Mouse (Mus musculus): ENCODE data around the gene Rgs10. TPM values are rescaled to one million over a fixed set of nuclear protein-coding genes. Genes with fewer than 3 reads are reported as not detected.

Rgs10 gene
- 35.1 and 36.6 TPM in 2 replicates for polyA plus RNA-seq (2015; fragmentation: Nextera tagmentation; extraction: Ambion mirVana)

GRCm38 (mm10) chr7:128417930-128418779, at the start of gene Rgs10:
TSS of gene Rgs10 (minus strand) at chr7:128418758.
- H3K36me3 ChIP-seq = no peaks in the 10 kb centered on the region
- H3K4me3 ChIP-seq = peak within 1 kb of the TSS; percentile 73
- H3K4me2 ChIP-seq = peak within 1 kb of the TSS; percentile 96
- no peak within 1 kb of the TSS for H3K27ac ChIP-seq
- peaks cover 65% of the 10 kb centered on the region for H3K27me3 ChIP-seq
- under 1% methylated on average over 78 of the region's 102 CpGs for WGBS
- H3K9me3 ChIP-seq = no peaks in the 10 kb centered on the region
- peak within 1 kb of the TSS; percentile 73 for H3K9ac ChIP-seq
- ATAC-seq (ENCODE audit: borderline replicate concordance, extremely low read depth, low FRiP score, low TSS enrichment) = peak; percentile 86
- peaks cover 37% of the 10 kb centered on the region for H3K4me1 ChIP-seq

DNA sequence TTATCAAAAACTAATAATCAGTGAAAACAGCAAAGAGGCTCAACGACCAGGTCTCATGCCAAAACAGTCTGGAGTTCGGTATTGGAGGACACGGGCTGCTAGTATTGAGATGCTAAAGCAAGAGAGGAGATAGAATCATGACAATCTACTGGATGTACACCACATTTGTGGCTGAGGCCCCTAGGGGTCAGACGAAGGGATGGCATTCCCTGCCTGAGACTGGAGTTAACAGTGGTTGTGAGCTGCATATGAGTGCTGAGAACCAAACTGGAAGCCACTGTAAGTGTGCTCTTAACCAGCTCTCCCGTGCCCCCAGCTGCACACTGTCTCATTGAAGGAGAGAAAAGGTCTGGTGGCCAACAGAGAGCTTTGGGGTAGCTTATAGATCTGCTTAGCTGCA, 43.8 kb upstream of the Rgs10 start:
- Histone ChIP-seq H3K27me3 (no peaks in the 10 kb centered on the region), H3K4me3 (peak overlapping the region; percentile 88), H3K9ac (peak overlapping the region; percentile 55), H3K4me1 (peaks cover 23% of the 10 kb centered on the region), H3K9me3 (no peaks in the 10 kb centered on the region), H3K27ac (peak overlapping the region; percentile 98; the same call in 1 of the 2 replicates), H3K36me3 (no peaks in the 10 kb centered on the region), H3K4me2 (peak overlapping the region; percentile 88)
- ATAC-seq (ENCODE audit: borderline replicate concordance, extremely low read depth, low FRiP score, low TSS enrichment) = no peak
- 64% methylated on average over 5 of the region's 5 CpGs for WGBS

DNA sequence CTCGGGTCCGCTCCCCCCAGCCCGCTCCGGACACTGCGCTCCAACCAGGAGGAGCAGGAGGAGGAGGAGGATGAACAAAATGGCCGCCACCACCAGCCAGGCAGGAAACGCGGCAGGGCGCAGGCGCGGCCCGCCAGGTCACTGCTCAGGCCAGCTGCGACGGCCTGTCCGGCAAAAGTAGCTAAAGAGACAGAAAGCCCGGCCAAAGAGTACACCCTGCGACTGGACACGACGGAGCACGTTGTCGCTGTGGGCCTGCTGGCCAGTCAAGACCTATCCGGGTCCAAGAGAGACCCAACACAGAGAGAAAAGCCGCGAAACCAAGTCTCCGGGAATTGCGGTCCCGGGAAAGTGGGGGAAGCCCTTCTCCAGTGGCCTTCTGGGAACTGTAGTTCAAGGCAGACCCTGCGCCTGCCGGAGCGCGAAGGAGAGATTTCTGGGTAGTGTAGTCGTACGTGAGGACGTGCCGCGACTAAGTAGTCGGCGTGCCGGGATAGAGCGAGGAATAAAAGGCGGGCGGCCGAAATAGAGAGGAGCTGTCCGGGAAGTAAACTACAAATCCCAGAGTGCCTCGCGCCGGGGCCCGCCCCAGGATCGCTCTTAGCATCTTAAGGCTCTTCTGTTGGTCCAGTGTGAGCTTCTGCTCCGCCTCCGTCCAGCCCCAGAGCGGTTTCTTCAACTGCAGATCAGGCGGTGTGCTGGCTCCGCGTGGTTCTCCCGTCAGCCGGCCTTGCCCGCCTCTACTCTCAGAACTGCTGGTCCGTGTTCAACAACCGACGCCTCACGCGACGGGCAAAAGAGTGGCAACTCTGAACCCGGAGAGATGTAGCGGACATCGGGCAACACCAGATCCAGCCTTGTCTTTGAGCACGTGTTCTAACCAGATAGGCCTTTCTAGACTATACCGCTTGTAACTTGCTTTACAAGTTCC, 43.0 kb upstream of the Rgs10 start, which contains the start of gene Tial1:
Gene Tial1 (minus strand): TSS at position 433 of the 931 bp plus-strand sequence.
- WGBS = under 1% methylated on average over 69 of the region's 69 CpGs
- peak; percentile 99 for ATAC-seq (ENCODE audit: borderline replicate concordance, extremely low read depth, low FRiP score, low TSS enrichment)
- peak within 1 kb of the TSS; percentile 88 for H3K4me2 ChIP-seq
- peak within 1 kb of the TSS; percentile 96 for H3K9ac ChIP-seq
- peak within 1 kb of the TSS; percentile 98 for H3K27ac ChIP-seq
- no peaks in the 10 kb centered on the region for H3K27me3 ChIP-seq
- H3K4me1 ChIP-seq = peaks cover 24% of the 10 kb centered on the region
- peak within 1 kb of the TSS; percentile 88 for H3K4me3 ChIP-seq
- no peaks in the 10 kb centered on the region for H3K9me3 ChIP-seq
- H3K36me3 ChIP-seq = no peaks in the 10 kb centered on the region

GRCm38 (mm10) chr7:128460865-128461228, 42.3 kb upstream of the Rgs10 start:
- Histone ChIP-seq H3K9ac (peak overlapping the region; percentile 96), H3K27ac (peak overlapping the region; percentile 98), H3K27me3 (no peaks in the 10 kb centered on the region), H3K36me3 (no peaks in the 10 kb centered on the region), H3K9me3 (no peaks in the 10 kb centered on the region), H3K4me3 (peak overlapping the region; percentile 88), H3K4me1 (peaks cover 24% of the 10 kb centered on the region), H3K4me2 (peak overlapping the region; percentile 75)
- WGBS = under 1% methylated on average over 21 of the region's 23 CpGs
- no peak for ATAC-seq (ENCODE audit: borderline replicate concordance, extremely low read depth, low FRiP score, low TSS enrichment)

DNA sequence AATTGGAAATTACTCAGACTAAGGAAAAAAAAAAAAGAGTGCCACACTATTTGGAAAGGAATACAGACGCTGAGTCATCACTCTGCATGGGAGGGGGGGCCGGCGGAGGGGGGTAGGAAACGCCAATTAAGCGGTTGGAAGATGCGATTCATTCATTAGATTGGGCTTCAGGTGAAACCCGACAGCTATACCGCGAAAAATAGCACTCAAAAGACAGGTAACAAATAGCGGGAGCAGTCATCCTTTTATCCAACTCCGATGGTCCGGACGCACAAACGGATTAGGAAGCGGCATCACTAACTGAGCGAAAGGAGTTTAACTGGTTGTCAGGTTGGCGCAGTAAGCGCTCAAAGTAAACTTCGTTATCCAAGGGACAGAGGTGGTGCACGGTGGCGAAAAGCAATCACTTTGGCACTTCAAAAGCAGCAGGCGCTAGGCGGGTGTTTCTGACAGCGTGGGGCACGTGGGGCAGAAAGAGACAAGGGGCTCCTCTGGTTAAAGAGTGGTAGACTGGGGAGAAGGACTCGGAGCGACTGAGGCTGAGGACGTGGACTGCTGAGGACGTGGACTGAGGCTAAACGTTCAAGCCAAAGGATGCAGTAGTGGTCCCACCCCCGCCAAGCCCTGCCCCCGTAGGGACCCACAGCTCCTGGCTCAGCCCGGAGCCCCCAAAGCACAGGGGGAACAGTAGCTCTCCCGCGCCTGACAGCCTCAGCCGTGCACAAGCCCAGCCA, 41.7 kb upstream of the Rgs10 start:
- Histone ChIP-seq H3K4me1 (peaks cover 24% of the 10 kb centered on the region), H3K27ac (peak overlapping the region; percentile 98), H3K36me3 (no peaks in the 10 kb centered on the region), H3K27me3 (no peaks in the 10 kb centered on the region), H3K9ac (peak overlapping the region; percentile 96), H3K9me3 (no peaks in the 10 kb centered on the region), H3K4me2 (peak overlapping the region; percentile 75), H3K4me3 (peak overlapping the region; percentile 88)
- ATAC-seq (ENCODE audit: borderline replicate concordance, extremely low read depth, low FRiP score, low TSS enrichment) = peak; percentile 6; the same call in 1 of the 2 replicates
- under 1% methylated on average over 36 of the region's 36 CpGs for WGBS

- peak overlapping the region; percentile 96 for H3K9ac ChIP-seq
- 10% methylated on average over 4 of the region's 4 CpGs for WGBS
- peaks cover under 1% of the 10 kb centered on the region; the same call in 1 of the 2 replicates for H3K36me3 ChIP-seq
- H3K4me1 ChIP-seq = peaks cover 24% of the 10 kb centered on the region
- no peaks in the 10 kb centered on the region for H3K27me3 ChIP-seq
- peak overlapping the region; percentile 88 for H3K4me3 ChIP-seq
- H3K27ac ChIP-seq = no peak overlapping the region
- H3K9me3 ChIP-seq = no peaks in the 10 kb centered on the region
- H3K4me2 ChIP-seq = peak overlapping the region; percentile 75
- ATAC-seq (ENCODE audit: borderline replicate concordance, extremely low read depth, low FRiP score, low TSS enrichment) = no peak
These were observed 41.2 kb upstream of the Rgs10 start for GRCm38 (mm10) chr7:128459791-128460130.

DNA sequence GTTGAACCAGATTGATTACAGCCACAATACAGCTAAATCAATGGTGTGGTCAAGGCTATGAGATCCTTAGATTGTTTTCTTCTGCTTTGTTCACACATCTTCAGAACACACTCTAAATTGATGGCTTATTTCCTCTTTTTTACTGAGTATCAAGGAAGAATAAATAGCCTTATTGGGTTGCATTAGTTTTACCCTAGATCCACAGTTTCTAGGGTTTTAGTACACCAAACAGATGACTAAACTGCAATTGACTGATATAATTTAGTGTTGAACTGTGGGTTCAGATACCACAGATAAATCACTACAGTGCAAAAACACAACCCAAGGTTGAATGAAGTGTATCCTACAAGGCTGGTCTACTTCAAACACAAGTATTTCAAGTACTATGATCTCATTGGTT, 39.5 kb upstream of the Rgs10 start:
- Histone ChIP-seq H3K4me1 (peaks cover 24% of the 10 kb centered on the region), H3K9ac (no peak overlapping the region), H3K36me3 (peaks cover 11% of the 10 kb centered on the region; the same call in 1 of the 2 replicates), H3K9me3 (no peaks in the 10 kb centered on the region), H3K27me3 (no peaks in the 10 kb centered on the region), H3K4me3 (no peak overlapping the region), H3K4me2 (no peak overlapping the region), H3K27ac (no peak overlapping the region)
- ATAC-seq (ENCODE audit: borderline replicate concordance, extremely low read depth, low FRiP score, low TSS enrichment) = no peak

DNA sequence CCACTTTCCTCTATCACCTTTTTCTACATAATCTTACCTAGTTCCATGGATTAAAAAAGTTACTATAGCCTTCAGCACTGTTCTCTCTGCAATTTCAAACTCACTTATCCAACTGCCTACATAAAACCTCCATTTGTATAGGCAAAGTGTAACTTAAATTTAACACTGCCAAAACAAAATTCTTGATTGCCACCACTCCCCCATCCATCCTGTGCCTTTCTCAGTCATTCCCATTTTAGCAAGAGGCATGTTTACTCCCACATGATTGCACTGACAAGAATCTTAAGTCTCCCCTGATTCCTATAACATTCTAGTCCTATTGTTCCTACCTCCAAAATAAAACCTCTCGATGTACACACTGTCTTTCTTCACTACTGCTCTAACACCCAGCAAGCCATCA, 34.2 kb upstream of the Rgs10 start:
- Histone ChIP-seq H3K4me3 (no peak overlapping the region), H3K4me2 (no peak overlapping the region), H3K9ac (no peak overlapping the region), H3K36me3 (peaks cover 42% of the 10 kb centered on the region), H3K4me1 (peaks cover 4% of the 10 kb centered on the region; the same call in 1 of the 2 replicates), H3K9me3 (no peaks in the 10 kb centered on the region), H3K27me3 (no peaks in the 10 kb centered on the region), H3K27ac (no peak overlapping the region)
- 86% methylated on average over 1 of the region's 1 CpGs for WGBS
- no peak for ATAC-seq (ENCODE audit: borderline replicate concordance, extremely low read depth, low FRiP score, low TSS enrichment)

DNA sequence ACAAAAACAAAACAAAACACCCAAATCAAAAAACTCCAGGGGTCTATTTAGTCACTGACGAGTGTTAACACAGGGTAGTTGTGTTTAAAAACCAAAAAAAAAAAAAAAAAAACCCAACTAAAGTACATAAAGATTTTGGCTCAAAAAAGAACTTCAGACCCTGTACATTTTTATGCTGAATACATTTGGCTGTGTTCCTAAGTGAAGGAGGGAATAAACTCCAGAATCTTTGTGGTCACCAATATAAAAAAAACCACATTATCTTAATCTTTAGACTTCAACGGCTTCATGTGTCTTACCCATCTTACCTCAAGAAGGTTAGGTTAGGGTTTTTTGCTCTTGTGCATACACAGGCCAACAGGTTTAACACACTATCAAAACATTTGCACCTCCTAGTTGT, 22.0 kb upstream of the Rgs10 start:
- Histone ChIP-seq H3K27me3 (no peaks in the 10 kb centered on the region), H3K9ac (no peak overlapping the region), H3K36me3 (peaks cover 45% of the 10 kb centered on the region), H3K27ac (no peak overlapping the region), H3K9me3 (no peaks in the 10 kb centered on the region), H3K4me1 (no peaks in the 10 kb centered on the region), H3K4me2 (no peak overlapping the region), H3K4me3 (no peak overlapping the region)
- no peak for ATAC-seq (ENCODE audit: borderline replicate concordance, extremely low read depth, low FRiP score, low TSS enrichment)
- 75% methylated on average over 2 of the region's 2 CpGs for WGBS

DNA sequence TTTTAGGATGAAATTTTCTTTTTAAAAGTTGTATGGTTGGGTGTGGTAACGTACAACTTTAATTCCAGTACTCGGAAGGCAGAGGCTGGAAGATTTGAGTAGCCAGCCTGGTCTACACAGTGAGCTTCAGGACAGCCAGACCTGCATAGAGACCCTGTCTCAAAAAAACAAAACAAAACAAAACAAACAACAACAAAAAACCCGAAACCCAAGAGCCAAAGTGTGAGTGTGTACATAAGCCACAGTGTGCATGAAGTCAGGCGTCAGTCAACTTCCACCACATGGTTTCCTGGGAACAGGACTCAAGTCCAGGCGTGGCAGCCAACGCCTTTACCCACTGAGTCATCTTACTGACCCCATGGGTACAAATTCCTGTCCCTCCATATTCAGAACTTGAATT, 20.7 kb upstream of the Rgs10 start:
- Histone ChIP-seq H3K9ac (no peak overlapping the region), H3K4me3 (no peak overlapping the region), H3K27me3 (no peaks in the 10 kb centered on the region), H3K4me2 (no peak overlapping the region), H3K36me3 (peaks cover 32% of the 10 kb centered on the region), H3K4me1 (no peaks in the 10 kb centered on the region), H3K9me3 (no peaks in the 10 kb centered on the region), H3K27ac (no peak overlapping the region)
- 87% methylated on average over 6 of the region's 6 CpGs for WGBS
- ATAC-seq (ENCODE audit: borderline replicate concordance, extremely low read depth, low FRiP score, low TSS enrichment) = no peak

DNA sequence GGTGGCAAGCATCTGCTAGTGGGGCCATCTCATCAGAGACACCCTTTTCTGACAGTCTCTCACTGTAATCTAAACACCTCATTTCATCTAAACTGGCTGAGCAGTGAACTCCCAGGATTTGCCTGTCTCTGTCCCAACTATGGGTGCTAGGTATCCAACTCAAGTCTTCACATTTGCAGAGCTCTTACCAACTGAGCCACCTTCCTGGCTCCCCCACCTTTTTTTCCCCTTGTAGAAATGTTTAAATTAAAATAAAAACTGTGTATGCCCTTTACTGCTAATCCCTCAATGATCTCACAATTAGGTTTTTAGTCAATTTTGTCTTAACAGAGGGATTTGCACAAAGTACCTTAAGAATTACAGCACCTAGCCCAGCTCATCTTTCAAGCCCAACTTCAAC, 19.6 kb upstream of the Rgs10 start:
- no peak for ATAC-seq (ENCODE audit: borderline replicate concordance, extremely low read depth, low FRiP score, low TSS enrichment)
- Histone ChIP-seq H3K4me2 (no peak overlapping the region), H3K4me3 (no peak overlapping the region), H3K9me3 (no peaks in the 10 kb centered on the region), H3K36me3 (peaks cover 22% of the 10 kb centered on the region), H3K9ac (no peak overlapping the region), H3K27ac (no peak overlapping the region), H3K4me1 (no peaks in the 10 kb centered on the region), H3K27me3 (no peaks in the 10 kb centered on the region)
